In genomic region chr1:78919863-78920262, GRCm38 (mm10) we compare ENCODE assay signal across 21 mouse cellular contexts.
DNase-seq lines count a peak whose midpoint lies in the region; ATAC-seq and TF ChIP-seq lines count a peak whose summit lies in the region.
"Had no signal": no experiment of that assay in that cellular context is flagged by ENCODE, and none has a peak within 500 bp of the region (broad histone marks: within the 10 kb centered on the region; RNA-seq: fewer than 3 reads in every experiment).

No protein-coding gene starts in this region.

- no peak overlapping the region for H3K4me2 ChIP-seq in forebrain, embryonic 11.5 days (ENCODE audit: low read depth, low read length, severe bottlenecking)
- no peak overlapping the region for H3K4me2 ChIP-seq in forebrain, embryonic 14.5 days (ENCODE audit: low read length)
- H3K4me2 ChIP-seq in forebrain, embryonic 12.5 days, result no peak overlapping the region
- no peak overlapping the region for H3K4me2 ChIP-seq in limb, embryonic 11.5 days (ENCODE audit: low read depth, severe bottlenecking)
- H3K4me2 ChIP-seq: embryonic facial prominence, embryonic 13.5 days; embryonic facial prominence, embryonic 15.5 days; forebrain, embryonic 15.5 days had no signal

- no peaks in the 10 kb centered on the region for H3K9me3 ChIP-seq in forebrain, embryonic 11.5 days (ENCODE audit: control insufficient read depth, low read length)
- H3K9me3 ChIP-seq in forebrain, embryonic 10.5 days, result no peaks in the 10 kb centered on the region
- no peaks in the 10 kb centered on the region for H3K9me3 ChIP-seq in forebrain, embryonic 14.5 days (replicated peaks; ENCODE audit: control insufficient read depth, low read length)
- H3K9me3 ChIP-seq in forebrain, embryonic 12.5 days, result no peaks in the 10 kb centered on the region
- no peaks in the 10 kb centered on the region for H3K9me3 ChIP-seq in limb, embryonic 11.5 days (ENCODE audit: control insufficient read depth, low read length)
- H3K9me3 ChIP-seq in limb, embryonic 10.5 days (replicated peaks), result no peaks in the 10 kb centered on the region
- H3K9me3 ChIP-seq: embryonic facial prominence, embryonic 13.5 days; embryonic facial prominence, embryonic 15.5 days; forebrain, embryonic 15.5 days had no signal

- no peak overlapping the region for H3K4me3 ChIP-seq in forebrain, embryonic 11.5 days (ENCODE audit: low read depth, low read length)
- no peak overlapping the region for H3K4me3 ChIP-seq in forebrain, embryonic 10.5 days
- no peak overlapping the region for H3K4me3 ChIP-seq in forebrain, embryonic 14.5 days (ENCODE audit: low read depth, low read length)
- no peak overlapping the region for H3K4me3 ChIP-seq in forebrain, embryonic 12.5 days (replicated peaks)
- H3K4me3 ChIP-seq in limb, embryonic 11.5 days (ENCODE audit: low read depth, low read length), result no peak overlapping the region
- no peak overlapping the region for H3K4me3 ChIP-seq in limb, embryonic 10.5 days
- H3K4me3 ChIP-seq: embryonic facial prominence, embryonic 13.5 days; embryonic facial prominence, embryonic 15.5 days; erythroblast, embryonic 14.5 days; forebrain, embryonic 15.5 days had no signal

- no peak overlapping the region for H3K9ac ChIP-seq in forebrain, embryonic 11.5 days (ENCODE audit: low read length)
- H3K9ac ChIP-seq in forebrain, embryonic 14.5 days (ENCODE audit: low read length), result no peak overlapping the region
- H3K9ac ChIP-seq in forebrain, embryonic 12.5 days, result no peak overlapping the region
- H3K9ac ChIP-seq in limb, embryonic 11.5 days (ENCODE audit: low read length), result no peak overlapping the region
- H3K9ac ChIP-seq: embryonic facial prominence, embryonic 13.5 days; embryonic facial prominence, embryonic 15.5 days; forebrain, embryonic 15.5 days had no signal

- no peak for TF ChIP-seq CTCF in brain, embryonic 14.5 days (IDR thresholded peaks at IDR 0.05; ENCODE audit: borderline replicate concordance, extremely low read depth, insufficient read depth, insufficient read length)

- no peak overlapping the region for H3K27ac ChIP-seq in forebrain, embryonic 11.5 days (ENCODE audit: low read depth, low read length)
- H3K27ac ChIP-seq in forebrain, embryonic 10.5 days, result no peak overlapping the region
- H3K27ac ChIP-seq in forebrain, embryonic 14.5 days (ENCODE audit: low read depth, low read length), result no peak overlapping the region
- H3K27ac ChIP-seq in forebrain, embryonic 12.5 days, result no peak overlapping the region
- no peak overlapping the region for H3K27ac ChIP-seq in limb, embryonic 11.5 days (replicated peaks; ENCODE audit: low read depth, low read length)
- H3K27ac ChIP-seq in limb, embryonic 10.5 days, result no peak overlapping the region
- H3K27ac ChIP-seq: embryonic facial prominence, embryonic 13.5 days; embryonic facial prominence, embryonic 15.5 days; forebrain, embryonic 15.5 days had no signal

- no peak for DNase-seq in forebrain, embryonic 11.5 days (ENCODE audit: low spot score)
- DNase-seq in forebrain, embryonic 10.5 days (ENCODE audit: extremely low spot score, low spot score), result no peak
- DNase-seq in forebrain, embryonic 14.5 days (ENCODE audit: low spot score), result peak; percentile 10
- no peak for DNase-seq in limb, embryonic 11.5 days (ENCODE audit: low spot score)
- no peak for DNase-seq in limb, embryonic 10.5 days (ENCODE audit: low spot score)
- peak; percentile 37 for DNase-seq in brain, embryonic 14.5 days (ENCODE audit: low read depth)
- no peak for DNase-seq in adrenal gland, postnatal 25 days
- DNase-seq: adrenal gland, adult 2 months; adrenal gland, postnatal 10 days; adrenal gland, postnatal 36 days; cerebellum, adult 11 months; cerebellum, adult 18-20 months; cerebellum, adult 8-10 months; cerebellum, adult 9-11 months; cerebellum, postnatal 14 days; cerebellum, postnatal 36 days had no signal

- WGBS in forebrain, embryonic 11.5 days, result 17% methylated on average over 1 of the region's 1 CpGs
- 29% methylated on average over 1 of the region's 1 CpGs for WGBS in forebrain, embryonic 10.5 days
- 3% methylated on average over 1 of the region's 1 CpGs for WGBS in forebrain, embryonic 14.5 days
- 13% methylated on average over 1 of the region's 1 CpGs for WGBS in forebrain, embryonic 12.5 days
- 29% methylated on average over 1 of the region's 1 CpGs for WGBS in limb, embryonic 11.5 days
- 29% methylated on average over 1 of the region's 1 CpGs for whole genome bisulfite sequencing in limb, embryonic 10.5 days

- H3K4me1 ChIP-seq in forebrain, embryonic 11.5 days (replicated peaks; ENCODE audit: control insufficient read depth, insufficient read depth, low read length), result no peaks in the 10 kb centered on the region; the same call in 1 of the 2 replicates
- H3K4me1 ChIP-seq in forebrain, embryonic 10.5 days, result peaks cover 9% of the 10 kb centered on the region; the same call in 1 of the 2 replicates
- H3K4me1 ChIP-seq in forebrain, embryonic 14.5 days (ENCODE audit: control insufficient read depth, insufficient read depth, low read length), result no peaks in the 10 kb centered on the region
- no peaks in the 10 kb centered on the region for H3K4me1 ChIP-seq in forebrain, embryonic 12.5 days
- H3K4me1 ChIP-seq in limb, embryonic 11.5 days (ENCODE audit: control insufficient read depth, insufficient read depth, low read length), result no peaks in the 10 kb centered on the region
- H3K4me1 ChIP-seq in limb, embryonic 10.5 days, result peaks cover 5% of the 10 kb centered on the region; the same call in 1 of the 2 replicates
- H3K4me1 ChIP-seq: embryonic facial prominence, embryonic 13.5 days; embryonic facial prominence, embryonic 15.5 days; forebrain, embryonic 15.5 days had no signal

- H3K36me3 ChIP-seq in forebrain, embryonic 11.5 days (ENCODE audit: control insufficient read depth, insufficient read depth, low read length), result no peaks in the 10 kb centered on the region
- no peaks in the 10 kb centered on the region for H3K36me3 ChIP-seq in forebrain, embryonic 10.5 days (replicated peaks)
- no peaks in the 10 kb centered on the region for H3K36me3 ChIP-seq in forebrain, embryonic 14.5 days (ENCODE audit: control insufficient read depth, insufficient read depth, low read length)
- H3K36me3 ChIP-seq in forebrain, embryonic 12.5 days (replicated peaks), result no peaks in the 10 kb centered on the region
- no peaks in the 10 kb centered on the region for H3K36me3 ChIP-seq in limb, embryonic 11.5 days (ENCODE audit: control insufficient read depth, insufficient read depth, low read length)
- H3K36me3 ChIP-seq in limb, embryonic 10.5 days, result no peaks in the 10 kb centered on the region
- H3K36me3 ChIP-seq: embryonic facial prominence, embryonic 13.5 days; embryonic facial prominence, embryonic 15.5 days; forebrain, embryonic 15.5 days had no signal

- ATAC-seq in forebrain, embryonic 11.5 days (replicated peaks; ENCODE audit: low FRiP score), result peak; percentile 71
- ATAC-seq in forebrain, embryonic 14.5 days, result no peak
- ATAC-seq in forebrain, embryonic 12.5 days (ENCODE audit: low FRiP score), result no peak; the same call in 1 of the 2 replicates
- peak; percentile 39; the same call in 1 of the 2 replicates for ATAC-seq in limb, embryonic 11.5 days (ENCODE audit: insufficient number of reproducible peaks, low FRiP score, low TSS enrichment, low read depth)
- ATAC-seq: forebrain, embryonic 15.5 days had no signal

- no peak for TF ChIP-seq POLR2A in brain, embryonic 14.5 days (IDR thresholded peaks at IDR 0.05; ENCODE audit: borderline replicate concordance, extremely low read depth, insufficient read depth, insufficient read length, poor library complexity, severe bottlenecking)

- H3K27me3 ChIP-seq in forebrain, embryonic 11.5 days (ENCODE audit: control insufficient read depth, insufficient read depth, low read length), result no peaks in the 10 kb centered on the region
- no peaks in the 10 kb centered on the region for H3K27me3 ChIP-seq in forebrain, embryonic 10.5 days (ENCODE audit: poor library complexity, severe bottlenecking)
- no peaks in the 10 kb centered on the region for H3K27me3 ChIP-seq in forebrain, embryonic 14.5 days (replicated peaks; ENCODE audit: control insufficient read depth, insufficient read depth, low read length)
- no peaks in the 10 kb centered on the region for H3K27me3 ChIP-seq in forebrain, embryonic 12.5 days
- H3K27me3 ChIP-seq in limb, embryonic 11.5 days (ENCODE audit: control insufficient read depth, insufficient read depth, low read length), result no peaks in the 10 kb centered on the region
- no peaks in the 10 kb centered on the region for H3K27me3 ChIP-seq in limb, embryonic 10.5 days (ENCODE audit: low read depth, poor library complexity, severe bottlenecking)
- H3K27me3 ChIP-seq: embryonic facial prominence, embryonic 13.5 days; embryonic facial prominence, embryonic 15.5 days; forebrain, embryonic 15.5 days had no signal

Comparison
In these comparisons a context has a peak if more than half of its experiments do, and no peak if none do; other contexts are left out.
1. ATAC-seq: peak in forebrain, embryonic 11.5 days (single experiment) and limb, embryonic 11.5 days (single experiment); none in forebrain, embryonic 14.5 days (single experiment) and forebrain, embryonic 12.5 days (single experiment).
2. DNase-seq: peak in forebrain, embryonic 14.5 days (single experiment) and brain, embryonic 14.5 days (single experiment); none in forebrain, embryonic 11.5 days (single experiment), forebrain, embryonic 10.5 days (single experiment), limb, embryonic 11.5 days (single experiment), limb, embryonic 10.5 days (single experiment) and adrenal gland, postnatal 25 days (single experiment).